Mouse (Mus musculus) MN1 (cell line): ENCODE results near the gene Med11.
"Not testable (repeated sequence)": the region's sequence is repeated elsewhere in the genome, so short reads cannot be mapped to it uniquely, and the experiment has no call there.

Experiments
- DNase-seq: peaks from one replicate; pipeline ENCODE4 v3.0.0-alpha.2; 2016; ENCODE audit warnings: low spot score

Gene Med11

GRCm38 (mm10) chr11:70446756-70447155 lies 5.0 kb upstream of the Med11 start:
- no peak for DNase-seq

- DNase-seq: no peak
These were observed 4.3 kb upstream of the Med11 start for GRCm38 (mm10) chr11:70447373-70447772.

GRCm38 (mm10) chr11:70450926-70451325 lies 793 bp upstream of the Med11 start:
- no peak for DNase-seq

DNA sequence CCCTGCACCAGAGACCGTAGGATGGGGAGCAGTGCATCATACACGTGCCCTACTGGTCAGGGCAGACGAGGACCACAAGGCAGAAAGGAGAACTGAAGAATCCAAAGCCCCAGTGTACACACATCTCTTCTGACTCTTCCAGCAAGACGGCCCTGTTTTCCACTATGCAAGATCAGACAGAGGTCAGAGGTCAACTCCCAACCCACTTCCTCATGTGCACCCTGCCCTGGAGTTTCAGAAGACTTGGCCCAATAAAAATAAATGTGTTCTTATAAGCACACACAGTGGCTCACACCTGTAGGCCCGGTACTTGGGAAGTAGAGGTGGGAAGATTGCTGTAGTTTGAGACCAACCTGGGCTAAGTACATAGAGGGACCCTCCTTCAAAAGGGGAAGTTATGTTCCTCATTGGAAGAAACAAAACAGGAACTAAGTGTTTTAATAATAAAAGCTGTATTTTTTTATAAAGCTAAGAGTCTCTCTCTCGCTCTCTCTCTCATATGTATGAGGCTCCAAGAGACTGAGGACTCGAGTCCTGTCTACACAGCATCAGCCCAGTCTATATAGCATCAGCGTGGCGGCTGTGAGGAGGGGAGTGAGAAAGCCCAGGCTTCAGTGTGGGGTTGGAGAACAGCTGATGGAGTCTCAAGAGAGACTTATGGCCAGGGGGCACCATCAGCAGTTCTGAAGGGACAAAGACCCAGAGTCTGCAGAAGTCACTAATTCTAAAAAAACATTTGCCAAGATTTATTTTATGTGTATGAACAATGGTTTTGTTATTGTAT lies 1.7 kb downstream of the Med11 start:
- no peak for DNase-seq

- no peak for DNase-seq
These were observed 7.2 kb downstream of the Med11 start, which contains the start of gene Zmynd15 for GRCm38 (mm10) chr11:70458688-70459600. TSS of gene Zmynd15 (plus strand) at chr11:70459433.

- no peak for DNase-seq
These were observed 7.9 kb downstream of the Med11 start, which contains the start of gene Cxcl16 for GRCm38 (mm10) chr11:70459601-70460101. TSS of gene Cxcl16 (minus strand) at chr11:70459984.

- no peak for DNase-seq
These were observed 12.3 kb downstream of the Med11 start for GRCm38 (mm10) chr11:70463970-70464369.

DNA sequence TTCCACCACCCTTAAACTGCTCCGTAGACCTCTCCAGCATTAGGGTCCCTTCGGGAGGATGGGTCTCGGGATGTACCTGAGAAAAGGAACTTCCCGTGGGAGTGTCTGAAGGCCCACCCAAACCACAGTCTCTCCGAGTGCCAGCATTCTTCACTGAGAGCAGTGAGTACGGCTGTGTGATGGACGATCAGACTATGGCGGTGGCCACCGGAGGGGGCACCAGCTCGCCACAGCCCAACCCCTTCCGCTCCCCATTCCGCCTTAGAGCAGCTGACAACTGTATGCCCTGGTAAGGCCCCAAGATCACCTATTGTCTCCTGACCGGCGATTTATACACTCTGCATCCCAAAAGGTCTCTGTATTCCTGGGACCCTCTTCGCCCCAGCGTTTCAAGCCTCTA lies 13.5 kb downstream of the Med11 start:
- DNase-seq: no peak

DNA sequence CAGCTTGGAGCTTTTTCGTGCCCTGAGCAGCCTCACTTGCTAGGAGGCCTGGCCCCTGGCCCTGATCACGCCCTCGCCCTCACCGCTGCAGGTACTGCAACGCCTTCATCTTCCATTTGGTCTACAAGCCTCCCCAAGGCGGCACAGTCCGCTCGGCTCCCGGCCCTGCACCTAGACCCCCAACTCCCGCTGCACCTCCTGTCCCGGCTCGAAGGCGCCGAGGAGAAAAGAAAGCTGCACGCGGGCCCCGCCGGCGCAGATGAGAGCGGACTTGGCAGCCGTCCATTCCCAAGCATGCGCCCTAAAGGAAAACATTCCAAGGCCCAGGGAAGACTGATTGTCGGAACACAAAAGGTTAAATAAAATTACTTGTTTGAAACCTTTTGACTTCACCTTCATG lies 14.1 kb downstream of the Med11 start:
- no peak for DNase-seq

DNA sequence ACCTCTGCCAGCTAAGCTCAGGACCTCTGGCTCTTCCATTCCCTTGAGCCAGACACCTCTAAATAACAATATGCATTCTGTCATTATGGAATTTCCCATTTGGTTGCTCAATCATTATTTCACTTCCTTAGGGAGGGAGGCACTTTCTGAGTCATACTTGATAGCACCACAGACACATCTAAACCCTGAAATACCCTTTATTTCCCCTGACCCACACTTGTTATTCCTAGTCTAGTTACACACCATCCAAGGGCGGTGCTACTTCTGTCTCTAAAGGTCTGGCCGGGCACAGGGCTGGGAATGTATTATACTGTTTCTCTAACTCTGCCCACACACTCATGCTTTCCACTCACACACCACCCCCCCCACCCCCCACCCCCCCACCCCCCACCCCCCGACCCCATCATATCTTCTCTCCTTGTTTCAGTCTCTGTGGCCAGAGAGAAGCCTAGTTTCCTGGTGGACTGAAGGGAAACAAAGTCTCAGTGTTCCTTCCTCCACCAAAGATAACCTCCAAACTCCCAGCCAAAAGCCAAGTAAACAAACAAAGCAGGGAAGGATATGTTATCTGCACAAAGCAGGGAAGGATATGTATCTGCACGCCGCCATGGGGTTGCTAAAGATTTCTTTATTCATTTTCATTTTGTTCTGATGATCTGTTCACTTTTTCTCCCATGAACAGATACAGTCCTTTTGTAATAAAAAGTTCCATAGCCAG lies 16.3 kb downstream of the Med11 start:
- DNase-seq: no peak

GRCm38 (mm10) chr11:70469764-70470163 lies 18.0 kb downstream of the Med11 start:
- no peak for DNase-seq

DNA sequence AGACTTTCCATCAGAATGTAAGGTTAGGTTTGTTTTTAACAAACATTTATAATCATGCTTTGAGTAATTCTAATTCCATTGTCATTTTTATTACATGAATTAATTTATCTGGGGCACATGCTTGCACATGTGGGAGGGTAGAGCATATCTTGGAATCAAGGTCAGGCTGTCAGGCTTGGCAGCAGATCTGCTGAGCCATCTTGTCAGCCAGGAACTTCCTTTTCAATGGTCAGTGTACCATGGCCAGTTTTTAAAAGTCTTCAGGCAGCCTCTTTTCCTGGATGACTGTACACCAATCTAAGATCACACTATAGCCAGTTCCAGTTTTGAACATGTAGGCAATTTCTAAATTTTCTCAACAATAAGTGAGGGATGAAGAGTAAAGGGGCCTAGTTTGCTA lies 21.0 kb downstream of the Med11 start:
- DNase-seq: no peak

GRCm38 (mm10) chr11:70473291-70473690 lies 21.6 kb downstream of the Med11 start:
- DNase-seq: not testable (repeated sequence)

- DNase-seq: no peak
These were observed 23.3 kb downstream of the Med11 start for GRCm38 (mm10) chr11:70474872-70475534.

GRCm38 (mm10) chr11:70485498-70485897 lies 33.8 kb downstream of the Med11 start:
- DNase-seq: no peak

DNA sequence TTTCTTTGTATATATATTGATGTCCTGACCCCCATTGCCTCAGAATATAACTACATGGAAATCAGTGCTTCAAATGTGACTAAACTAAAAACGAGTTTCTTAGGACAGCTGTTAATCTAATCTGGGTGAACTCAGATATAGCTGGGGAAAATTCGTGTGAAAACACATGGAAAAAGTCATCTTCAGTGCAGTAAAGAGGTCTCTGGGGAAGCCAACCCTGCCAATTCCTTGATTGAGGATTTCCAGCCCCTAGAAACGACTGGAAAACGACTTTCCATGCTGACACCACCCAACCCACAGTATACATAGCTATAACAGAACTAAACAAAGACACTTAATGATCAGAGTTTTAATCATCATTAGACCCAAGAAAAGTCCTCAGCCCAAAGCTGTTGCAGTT lies 36.1 kb downstream of the Med11 start:
- DNase-seq: no peak

DNA sequence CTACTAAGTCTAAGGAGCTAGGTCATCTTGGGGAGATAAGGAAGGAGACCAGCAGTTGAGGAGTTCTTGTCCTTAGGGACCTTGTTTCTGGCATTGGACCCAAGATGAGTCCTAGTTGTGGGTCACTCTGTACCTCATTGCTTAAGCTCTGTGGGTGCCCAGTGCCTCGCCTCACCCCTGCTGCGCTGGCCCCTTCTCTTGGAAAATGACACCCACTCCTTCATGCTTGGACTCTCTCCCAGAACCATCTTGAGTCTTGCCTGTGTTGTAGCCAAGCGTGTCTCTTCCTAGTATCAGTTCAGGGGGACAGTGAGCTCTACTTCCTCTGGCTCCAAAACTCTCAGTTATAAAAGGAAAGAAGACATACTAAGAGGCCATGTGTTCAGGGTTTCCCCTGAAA lies 37.4 kb downstream of the Med11 start:
- DNase-seq: no peak

DNA sequence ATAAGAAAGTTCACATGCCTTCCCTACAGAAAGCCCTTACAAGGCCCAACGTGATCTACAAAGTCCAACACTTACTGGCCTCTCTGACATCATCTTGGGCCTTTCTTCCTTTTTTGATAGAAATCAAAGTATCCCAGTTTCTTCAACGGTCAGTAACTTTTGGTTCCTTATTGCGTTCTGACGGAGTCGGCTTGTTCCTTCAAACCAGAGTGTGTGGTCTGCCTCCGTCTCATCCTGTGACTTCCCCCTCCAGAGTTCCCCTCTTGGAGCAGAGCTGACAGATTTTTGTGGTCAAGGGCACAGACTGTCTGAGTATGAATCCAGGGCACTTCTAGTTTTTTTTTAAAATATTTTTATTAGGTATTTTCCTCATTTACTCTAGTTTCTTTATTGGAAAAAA lies 38.0 kb downstream of the Med11 start:
- no peak for DNase-seq

GRCm38 (mm10) chr11:70499566-70500475 lies 48.1 kb downstream of the Med11 start:
- DNase-seq: no peak

DNA sequence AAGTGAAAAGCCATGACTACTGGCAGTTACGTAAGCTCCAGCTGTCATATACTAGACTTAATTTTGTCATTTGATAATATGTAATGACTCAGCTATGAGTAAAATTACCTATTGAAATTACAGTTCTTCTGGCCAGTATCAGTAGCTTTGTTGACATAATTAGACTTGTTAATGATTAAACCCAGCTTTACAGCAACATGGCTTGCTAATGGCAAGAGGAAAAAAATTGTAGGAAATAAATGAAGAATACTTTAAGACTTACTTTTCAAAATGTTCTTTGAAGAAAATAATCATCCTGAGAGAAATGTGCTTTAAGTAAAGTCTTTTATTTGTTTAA lies 48.7 kb downstream of the Med11 start:
- no peak for DNase-seq

GRCm38 (mm10) chr11:70502018-70502417 lies 50.3 kb downstream of the Med11 start:
- DNase-seq: no peak
